Mouse (Mus musculus) leukemia stem cell, adult 10-12 weeks (primary cell): ENCODE results near the gene C2cd4a. TPM values are rescaled to one million over a fixed set of nuclear protein-coding genes. Genes with fewer than 3 reads are reported as not detected.

Experiments
- polyA plus RNA-seq: library from polyadenylated mRNA; stranded (reverse); fragments of >175 nt; gene quantifications from 2 replicates; pipeline ENCODE4 v1.2.3, GENCODE M21; 2012; ENCODE audit warnings: low replicate concordance

The C2cd4a gene
- 139 and 170 TPM in 2 replicates for polyA plus RNA-seq

DNA sequence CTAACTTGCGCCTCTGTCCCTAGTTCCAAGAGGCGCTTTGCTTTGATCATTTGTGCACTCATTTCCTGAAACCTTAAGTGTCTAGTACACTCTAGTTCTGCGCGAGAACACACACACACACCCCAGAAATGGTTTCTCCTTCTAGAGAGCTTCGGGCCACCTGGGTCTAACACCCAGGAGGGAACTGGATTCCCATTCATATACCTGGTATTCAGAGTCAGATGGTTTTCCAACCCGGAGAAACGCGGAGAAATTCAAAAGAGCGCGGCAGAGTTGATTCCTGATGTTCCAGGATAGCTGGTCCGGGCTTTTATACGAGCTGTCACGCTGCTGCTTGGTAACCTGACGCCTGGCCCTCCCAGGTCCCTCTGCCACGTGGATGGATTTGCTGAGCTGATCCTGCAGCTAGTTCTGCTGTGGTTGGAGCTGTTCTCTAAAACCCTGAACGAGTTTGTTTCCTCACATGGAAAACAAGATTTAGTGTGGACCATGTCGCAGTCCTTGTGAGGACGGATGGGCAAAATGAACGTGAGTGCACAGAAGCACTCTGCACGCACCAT, at the start of gene C2cd4a:
Gene C2cd4a, minus strand, starts transcription at position 285 of the 560 bp plus-strand sequence.

DNA sequence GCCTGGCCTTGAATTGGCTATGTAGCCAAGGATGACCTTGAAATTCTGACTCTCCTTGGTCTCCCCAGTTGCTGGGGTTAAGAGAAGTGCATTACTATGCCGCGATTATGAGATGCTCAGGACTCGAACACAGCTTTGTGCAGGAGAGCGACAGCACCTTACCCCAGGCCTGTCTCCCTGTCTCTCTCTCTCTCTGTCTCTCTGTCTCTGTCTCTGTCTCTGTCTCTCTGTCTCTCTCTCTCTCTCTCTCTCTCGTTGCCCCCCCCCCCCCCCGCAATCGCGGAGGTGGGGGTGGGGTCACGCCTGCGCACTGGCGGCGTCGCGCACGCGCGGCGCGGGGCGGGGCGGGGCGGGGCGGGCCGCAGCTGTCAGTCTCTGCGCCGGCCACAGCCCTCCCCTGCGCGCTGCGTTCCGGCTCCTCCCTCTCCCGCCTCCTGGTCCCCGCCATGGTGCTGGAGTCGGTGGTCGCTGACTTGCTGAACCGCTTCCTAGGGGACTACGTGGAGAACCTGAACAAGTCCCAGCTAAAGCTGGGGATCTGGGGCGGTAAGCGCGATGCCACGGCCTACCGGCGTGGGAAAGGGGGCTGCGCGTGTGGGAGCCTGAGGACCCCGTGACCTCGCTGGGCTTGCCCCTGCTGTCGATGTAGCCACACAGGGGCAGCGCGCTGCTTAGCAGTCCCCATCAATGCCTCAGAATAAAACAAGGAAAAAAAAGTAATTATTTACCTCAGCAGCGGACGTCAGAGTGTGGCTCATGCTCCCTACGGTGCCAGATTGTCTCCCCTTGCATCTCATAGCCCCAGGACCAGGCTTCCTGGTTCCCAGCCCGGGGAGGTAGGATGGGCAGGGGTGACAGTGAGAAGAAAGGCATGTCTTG, 8.1 kb upstream of the C2cd4a start, which contains the start of gene Vps13c:
Gene Vps13c, plus strand, starts transcription at position 416 of the 879 bp plus-strand sequence.

Other genes starting within 250 kb of the C2cd4a start
- not detected in 2 replicates for gene C2cd4b, start 72.9 kb downstream of the C2cd4a start, polyA plus RNA-seq
- gene Vps13c, start 8.1 kb upstream of the C2cd4a start, polyA plus RNA-seq = 1.8 and 30.1 TPM in 2 replicates